Mouse (Mus musculus): ENCODE data around the gene Helz. TPM values are rescaled to one million over a fixed set of nuclear protein-coding genes. Genes with fewer than 3 reads are reported as not detected.
"Not testable (repeated sequence)": the region's sequence is repeated elsewhere in the genome, so short reads cannot be mapped to it uniquely, and the experiment has no call there.

The Helz gene
- 19.0 and 29.8 TPM in 2 replicates for polyA plus RNA-seq (2014; fragmentation: Nextera tagmentation; extraction: Ambion mirVana)

- Histone ChIP-seq H3K4me3 (ENCODE audit: low read length) (peak within 1 kb of the TSS; percentile 96), H3K4me1 (ENCODE audit: control insufficient read depth, insufficient read depth, low read length) (peaks cover 11% of the 10 kb centered on the region; the same call in 1 of the 2 replicates), H3K9ac (ENCODE audit: low read depth, low read length) (peak within 1 kb of the TSS; percentile 89), H3K4me2 (replicated peaks; ENCODE audit: low read depth, low read length) (peak within 1 kb of the TSS; percentile 99), H3K27ac (ENCODE audit: low read depth, low read length) (peak within 1 kb of the TSS; percentile 79), H3K36me3 (ENCODE audit: control insufficient read depth, insufficient read depth, low read length) (peaks cover 25% of the 10 kb centered on the region; the same call in 1 of the 2 replicates), H3K27me3 (ENCODE audit: control insufficient read depth, insufficient read depth, low read length) (no peaks in the 10 kb centered on the region), H3K9me3 (ENCODE audit: control insufficient read depth, low read length) (no peaks in the 10 kb centered on the region)
- WGBS: under 1% methylated on average over 56 of the region's 70 CpGs
- peak; percentile 85 for ATAC-seq (ENCODE audit: low FRiP score, low TSS enrichment)
Measured at GRCm38 (mm10) chr11:107547351-107548203, at the start of gene Helz. Helz (plus strand) TSS chr11:107547930.

- Histone ChIP-seq H3K4me2 (replicated peaks; ENCODE audit: low read depth, low read length) (no peak overlapping the region), H3K9ac (ENCODE audit: low read depth, low read length) (no peak overlapping the region), H3K4me1 (ENCODE audit: control insufficient read depth, insufficient read depth, low read length) (no peaks in the 10 kb centered on the region), H3K36me3 (ENCODE audit: control insufficient read depth, insufficient read depth, low read length) (peaks cover 20% of the 10 kb centered on the region), H3K9me3 (ENCODE audit: control insufficient read depth, low read length) (no peaks in the 10 kb centered on the region), H3K4me3 (ENCODE audit: low read length) (no peak overlapping the region), H3K27me3 (ENCODE audit: control insufficient read depth, insufficient read depth, low read length) (no peaks in the 10 kb centered on the region), H3K27ac (ENCODE audit: low read depth, low read length) (no peak overlapping the region)
- ATAC-seq (ENCODE audit: low FRiP score, low TSS enrichment): no peak
- WGBS: 87% methylated on average over 8 of the region's 8 CpGs
Measured at GRCm38 (mm10) chr11:107502801-107503200, 44.9 kb upstream of the Helz start.

DNA sequence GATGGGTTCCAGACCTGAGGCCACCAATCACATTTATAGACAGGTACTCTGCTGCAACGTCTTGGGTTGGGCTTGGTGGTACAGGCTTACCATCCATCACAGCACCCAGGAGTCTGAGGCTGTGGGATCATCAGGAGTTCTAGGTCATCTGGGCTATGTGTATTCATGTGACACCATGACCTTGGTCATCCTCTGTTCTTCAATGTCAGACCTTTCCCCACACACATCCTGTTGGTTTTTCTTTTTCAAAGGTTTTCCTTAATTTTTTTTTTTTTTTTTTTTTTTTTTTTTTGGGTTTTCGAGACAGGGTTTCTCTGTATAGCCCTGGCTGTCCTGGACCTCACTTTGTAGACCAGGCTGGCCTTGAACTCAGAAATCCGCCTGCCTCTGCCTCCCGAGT lies 43.4 kb upstream of the Helz start:
- not testable (repeated sequence) for H3K4me2 ChIP-seq (replicated peaks; ENCODE audit: low read depth, low read length); H3K9me3 ChIP-seq (ENCODE audit: control insufficient read depth, low read length); ATAC-seq (ENCODE audit: low FRiP score, low TSS enrichment); H3K27ac ChIP-seq (ENCODE audit: low read depth, low read length); H3K27me3 ChIP-seq (ENCODE audit: control insufficient read depth, insufficient read depth, low read length); H3K36me3 ChIP-seq (ENCODE audit: control insufficient read depth, insufficient read depth, low read length); H3K4me3 ChIP-seq (ENCODE audit: low read length); H3K9ac ChIP-seq (ENCODE audit: low read depth, low read length); H3K4me1 ChIP-seq (ENCODE audit: control insufficient read depth, insufficient read depth, low read length)
- WGBS: 94% methylated on average over 3 of the region's 4 CpGs

DNA sequence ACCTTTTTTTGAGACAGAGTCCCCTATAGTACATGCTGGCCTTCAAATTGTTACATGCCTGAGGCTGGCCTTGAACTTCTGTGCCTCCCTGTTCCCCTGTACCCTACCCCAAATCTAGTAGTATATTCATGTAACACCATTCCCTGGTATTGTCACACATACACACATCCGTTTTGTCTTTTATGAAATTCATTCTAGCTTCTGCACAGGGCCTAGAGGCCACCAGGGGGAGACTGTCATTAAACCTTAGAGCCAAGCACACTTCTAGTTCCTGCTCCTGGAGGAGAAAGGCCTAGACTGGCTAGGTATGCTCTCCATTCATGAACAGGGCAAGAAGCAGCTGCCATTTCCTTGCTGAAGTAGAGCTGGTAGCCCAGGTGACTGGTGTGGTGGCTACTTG lies 41.5 kb upstream of the Helz start:
- 85% methylated on average over 1 of the region's 1 CpGs for WGBS
- no peak for ATAC-seq (ENCODE audit: low FRiP score, low TSS enrichment)
- Histone ChIP-seq H3K9me3 (ENCODE audit: control insufficient read depth, low read length) (no peaks in the 10 kb centered on the region), H3K27ac (ENCODE audit: low read depth, low read length) (no peak overlapping the region), H3K4me2 (replicated peaks; ENCODE audit: low read depth, low read length) (no peak overlapping the region), H3K9ac (ENCODE audit: low read depth, low read length) (no peak overlapping the region), H3K4me3 (ENCODE audit: low read length) (no peak overlapping the region), H3K27me3 (ENCODE audit: control insufficient read depth, insufficient read depth, low read length) (no peaks in the 10 kb centered on the region), H3K4me1 (ENCODE audit: control insufficient read depth, insufficient read depth, low read length) (peaks cover 6% of the 10 kb centered on the region; the same call in 1 of the 2 replicates), H3K36me3 (ENCODE audit: control insufficient read depth, insufficient read depth, low read length) (no peaks in the 10 kb centered on the region)

GRCm38 (mm10) chr11:107509631-107510338 lies 37.9 kb upstream of the Helz start:
- peak; percentile 36 for ATAC-seq (ENCODE audit: low FRiP score, low TSS enrichment)
- Histone ChIP-seq H3K4me3 (ENCODE audit: low read length) (no peak overlapping the region), H3K27me3 (ENCODE audit: control insufficient read depth, insufficient read depth, low read length) (no peaks in the 10 kb centered on the region), H3K4me1 (ENCODE audit: control insufficient read depth, insufficient read depth, low read length) (peaks cover 6% of the 10 kb centered on the region; the same call in 1 of the 2 replicates), H3K4me2 (replicated peaks; ENCODE audit: low read depth, low read length) (no peak overlapping the region), H3K27ac (ENCODE audit: low read depth, low read length) (no peak overlapping the region), H3K36me3 (ENCODE audit: control insufficient read depth, insufficient read depth, low read length) (no peaks in the 10 kb centered on the region), H3K9ac (ENCODE audit: low read depth, low read length) (no peak overlapping the region), H3K9me3 (ENCODE audit: control insufficient read depth, low read length) (no peaks in the 10 kb centered on the region)
- WGBS: 29% methylated on average over 11 of the region's 11 CpGs

GRCm38 (mm10) chr11:107510362-107511269 lies 37.1 kb upstream of the Helz start:
- peak overlapping the region; percentile 37 for H3K4me2 ChIP-seq (replicated peaks; ENCODE audit: low read depth, low read length)
- no peak overlapping the region for H3K27ac ChIP-seq (ENCODE audit: low read depth, low read length)
- WGBS: 4% methylated on average over 18 of the region's 18 CpGs
- H3K9ac ChIP-seq (ENCODE audit: low read depth, low read length): peak overlapping the region; percentile 5; the same call in 1 of the 2 replicates
- ATAC-seq (ENCODE audit: low FRiP score, low TSS enrichment): no peak
- H3K4me1 ChIP-seq (ENCODE audit: control insufficient read depth, insufficient read depth, low read length): peaks cover 6% of the 10 kb centered on the region; the same call in 1 of the 2 replicates
- H3K9me3 ChIP-seq (ENCODE audit: control insufficient read depth, low read length): no peaks in the 10 kb centered on the region
- no peaks in the 10 kb centered on the region for H3K27me3 ChIP-seq (ENCODE audit: control insufficient read depth, insufficient read depth, low read length)
- peak overlapping the region; percentile 19; the same call in 1 of the 2 replicates for H3K4me3 ChIP-seq (ENCODE audit: low read length)
- H3K36me3 ChIP-seq (ENCODE audit: control insufficient read depth, insufficient read depth, low read length): no peaks in the 10 kb centered on the region

DNA sequence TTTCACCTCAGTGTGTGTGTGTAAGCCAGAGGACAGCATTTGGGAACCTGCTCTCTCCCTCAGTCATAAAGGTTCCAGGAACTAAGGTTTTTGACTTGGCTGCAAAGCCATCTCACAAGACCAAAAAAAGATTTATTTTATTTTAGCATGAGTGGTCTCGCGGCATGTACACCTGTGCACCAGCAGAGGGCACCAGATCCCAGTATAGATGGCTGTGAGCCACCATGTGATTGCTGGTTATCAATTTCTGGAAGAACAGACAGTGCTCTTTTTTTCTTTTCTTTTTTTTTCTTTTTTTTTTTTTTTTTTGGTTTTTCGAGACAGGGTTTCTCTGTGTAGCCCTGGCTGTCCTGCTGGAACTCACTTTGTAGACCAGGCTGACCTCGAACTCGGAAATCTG lies 35.8 kb upstream of the Helz start:
- not testable (repeated sequence) for H3K27ac ChIP-seq (ENCODE audit: low read depth, low read length); H3K27me3 ChIP-seq (ENCODE audit: control insufficient read depth, insufficient read depth, low read length)
- WGBS: 47% methylated on average over 4 of the region's 5 CpGs

GRCm38 (mm10) chr11:107513047-107513446 lies 34.7 kb upstream of the Helz start:
- H3K27me3 ChIP-seq (ENCODE audit: control insufficient read depth, insufficient read depth, low read length): no peaks in the 10 kb centered on the region
- peaks cover 6% of the 10 kb centered on the region; the same call in 1 of the 2 replicates for H3K4me1 ChIP-seq (ENCODE audit: control insufficient read depth, insufficient read depth, low read length)
- WGBS: 93% methylated on average over 10 of the region's 10 CpGs
- no peak overlapping the region for H3K4me3 ChIP-seq (ENCODE audit: low read length)
- H3K9me3 ChIP-seq (ENCODE audit: control insufficient read depth, low read length): no peaks in the 10 kb centered on the region
- no peak overlapping the region for H3K9ac ChIP-seq (ENCODE audit: low read depth, low read length)
- no peaks in the 10 kb centered on the region for H3K36me3 ChIP-seq (ENCODE audit: control insufficient read depth, insufficient read depth, low read length)
- H3K4me2 ChIP-seq (replicated peaks; ENCODE audit: low read depth, low read length): no peak overlapping the region
- H3K27ac ChIP-seq (ENCODE audit: low read depth, low read length): no peak overlapping the region
- ATAC-seq (ENCODE audit: low FRiP score, low TSS enrichment): no peak

More for the DNA sequence above, 35.8 kb upstream of the Helz start:
- not testable (repeated sequence) for H3K36me3 ChIP-seq (ENCODE audit: control insufficient read depth, insufficient read depth, low read length); H3K9me3 ChIP-seq (ENCODE audit: control insufficient read depth, low read length); H3K4me1 ChIP-seq (ENCODE audit: control insufficient read depth, insufficient read depth, low read length); ATAC-seq (ENCODE audit: low FRiP score, low TSS enrichment); H3K4me2 ChIP-seq (replicated peaks; ENCODE audit: low read depth, low read length); H3K9ac ChIP-seq (ENCODE audit: low read depth, low read length); H3K4me3 ChIP-seq (ENCODE audit: low read length)

All from kidney, embryonic 14.5 days (tissue).